Mouse (Mus musculus): ENCODE results near the gene Pcsk2.

GRCm38 (mm10) chr2:143723231-143723630 is 177.3 kb downstream of the Pcsk2 start:
- TF ChIP-seq CTCF (IDR thresholded peaks at IDR 0.05) (peak; percentile 34; the same call in 1 of the 2 replicates), EP300 (IDR thresholded peaks at IDR 0.05) (no peak)

All from lung, postnatal 0 days (tissue).